Mouse (Mus musculus): ENCODE results near the gene Tmsb4x.

DNA sequence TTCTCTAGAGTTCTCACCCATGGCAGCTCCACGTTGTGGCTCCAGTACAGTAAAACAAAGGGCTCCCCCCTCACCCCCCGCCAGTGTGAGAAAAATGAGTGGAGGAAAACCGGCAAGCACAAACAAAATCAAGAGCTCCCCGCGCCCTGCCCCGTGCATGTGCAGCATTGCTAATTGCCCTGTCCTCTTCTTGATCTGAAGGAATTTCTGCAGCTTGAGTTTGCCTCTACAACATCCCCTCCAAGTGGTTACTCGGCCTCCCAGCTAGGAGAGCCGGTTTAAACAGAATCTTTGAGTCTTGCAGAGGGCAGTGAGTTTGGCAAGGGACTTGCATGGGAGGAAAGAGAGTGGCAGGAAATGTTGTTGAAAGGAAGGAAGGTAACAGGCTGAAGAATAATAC, 3.6 kb upstream of the Tmsb4x start:
- no peak for TF ChIP-seq CTCF (IDR thresholded peaks at IDR 0.05; ENCODE audit: low read depth, low read length)
- TF ChIP-seq GATA1 (IDR thresholded peaks at IDR 0.05; ENCODE audit: borderline replicate concordance, low read length) = no peak

Measured in G1E (cell line).